Mouse (Mus musculus): ENCODE measurements at regions not wholly inside any gene's neighbourhood (a gene's known extent, or its start where the extent isn't known, plus 50 kb on each side); places are given as distances from the start of the nearest gene placed in this dataset.

GRCm38 (mm10) chr13:102323876-102324275, 369.5 kb upstream of the Cd180 start:
- no peak for DNase-seq (ENCODE audit: low spot score)
- H3K27me3 ChIP-seq (ENCODE audit: control insufficient read depth, insufficient read depth, low read length) = no peaks in the 10 kb centered on the region

GRCm38 (mm10) chr13:102326003-102326402, 367.4 kb upstream of the Cd180 start:
- 88% methylated on average over 2 of the region's 2 CpGs for WGBS
- ATAC-seq (ENCODE audit: low FRiP score) (no peak), DNase-seq (ENCODE audit: low spot score) (no peak)
- Histone ChIP-seq H3K9me3 (ENCODE audit: control insufficient read depth, low read length) (no peaks in the 10 kb centered on the region), H3K4me2 (replicated peaks; ENCODE audit: low read depth, low read length) (no peak overlapping the region), H3K4me1 (replicated peaks; ENCODE audit: control insufficient read depth, insufficient read depth, low read length) (no peaks in the 10 kb centered on the region), H3K27me3 (ENCODE audit: control insufficient read depth, insufficient read depth, low read length) (no peaks in the 10 kb centered on the region), H3K36me3 (ENCODE audit: control insufficient read depth, insufficient read depth, low read length) (no peaks in the 10 kb centered on the region), H3K4me3 (ENCODE audit: low read depth, low read length) (no peak overlapping the region), H3K9ac (ENCODE audit: low read depth, low read length) (no peak overlapping the region), H3K27ac (ENCODE audit: low read depth, low read length) (no peak overlapping the region)

More at GRCm38 (mm10) chr13:102323876-102324275, 369.5 kb upstream of the Cd180 start:
- Histone ChIP-seq H3K4me3 (ENCODE audit: low read depth, low read length) (no peak overlapping the region), H3K9me3 (ENCODE audit: control insufficient read depth, low read length) (no peaks in the 10 kb centered on the region), H3K4me1 (replicated peaks; ENCODE audit: control insufficient read depth, insufficient read depth, low read length) (no peaks in the 10 kb centered on the region), H3K9ac (ENCODE audit: low read depth, low read length) (no peak overlapping the region), H3K27ac (ENCODE audit: low read depth, low read length) (no peak overlapping the region), H3K36me3 (ENCODE audit: control insufficient read depth, insufficient read depth, low read length) (no peaks in the 10 kb centered on the region), H3K4me2 (replicated peaks; ENCODE audit: low read depth, low read length) (no peak overlapping the region)
- ATAC-seq (ENCODE audit: low FRiP score) = no peak
- WGBS = 93% methylated on average over 3 of the region's 3 CpGs

- ATAC-seq (ENCODE audit: low FRiP score) (no peak), DNase-seq (ENCODE audit: low spot score) (no peak)
- Histone ChIP-seq H3K36me3 (ENCODE audit: control insufficient read depth, insufficient read depth, low read length) (no peaks in the 10 kb centered on the region), H3K4me2 (replicated peaks; ENCODE audit: low read depth, low read length) (no peak overlapping the region), H3K9me3 (ENCODE audit: control insufficient read depth, low read length) (no peaks in the 10 kb centered on the region), H3K27me3 (ENCODE audit: control insufficient read depth, insufficient read depth, low read length) (no peaks in the 10 kb centered on the region), H3K9ac (ENCODE audit: low read depth, low read length) (no peak overlapping the region), H3K27ac (ENCODE audit: low read depth, low read length) (no peak overlapping the region), H3K4me3 (ENCODE audit: low read depth, low read length) (no peak overlapping the region), H3K4me1 (replicated peaks; ENCODE audit: control insufficient read depth, insufficient read depth, low read length) (no peaks in the 10 kb centered on the region)
- WGBS = 64% methylated on average over 2 of the region's 2 CpGs
Observed at GRCm38 (mm10) chr13:102326544-102326943, 366.8 kb upstream of the Cd180 start.

- ATAC-seq (ENCODE audit: low FRiP score) = no peak
- Histone ChIP-seq H3K4me1 (replicated peaks; ENCODE audit: control insufficient read depth, insufficient read depth, low read length) (no peaks in the 10 kb centered on the region), H3K4me2 (replicated peaks; ENCODE audit: low read depth, low read length) (no peak overlapping the region), H3K9me3 (ENCODE audit: control insufficient read depth, low read length) (no peaks in the 10 kb centered on the region), H3K9ac (ENCODE audit: low read depth, low read length) (no peak overlapping the region), H3K36me3 (ENCODE audit: control insufficient read depth, insufficient read depth, low read length) (no peaks in the 10 kb centered on the region), H3K27ac (ENCODE audit: low read depth, low read length) (no peak overlapping the region), H3K27me3 (ENCODE audit: control insufficient read depth, insufficient read depth, low read length) (no peaks in the 10 kb centered on the region), H3K4me3 (ENCODE audit: low read depth, low read length) (no peak overlapping the region)
- WGBS = 69% methylated on average over 1 of the region's 1 CpGs
- DNase-seq (ENCODE audit: low spot score) = no peak
Observed at GRCm38 (mm10) chr13:102333667-102334066, 359.7 kb upstream of the Cd180 start.

- Histone ChIP-seq H3K4me2 (replicated peaks; ENCODE audit: low read depth, low read length) (no peak overlapping the region), H3K27ac (ENCODE audit: low read depth, low read length) (no peak overlapping the region), H3K4me1 (replicated peaks; ENCODE audit: control insufficient read depth, insufficient read depth, low read length) (no peaks in the 10 kb centered on the region), H3K27me3 (ENCODE audit: control insufficient read depth, insufficient read depth, low read length) (no peaks in the 10 kb centered on the region), H3K9me3 (ENCODE audit: control insufficient read depth, low read length) (no peaks in the 10 kb centered on the region), H3K9ac (ENCODE audit: low read depth, low read length) (no peak overlapping the region), H3K36me3 (ENCODE audit: control insufficient read depth, insufficient read depth, low read length) (no peaks in the 10 kb centered on the region), H3K4me3 (ENCODE audit: low read depth, low read length) (no peak overlapping the region)
- ATAC-seq (ENCODE audit: low FRiP score) (0 out of 2 replicates have a peak, but pooled peaks have one; percentile 30), DNase-seq (ENCODE audit: low spot score) (peak; percentile 19)
- WGBS = 69% methylated on average over 13 of the region's 13 CpGs
Observed at GRCm38 (mm10) chr13:102334131-102334534, 359.2 kb upstream of the Cd180 start.

- Histone ChIP-seq H3K9me3 (ENCODE audit: control insufficient read depth, low read length) (no peaks in the 10 kb centered on the region), H3K4me2 (replicated peaks; ENCODE audit: low read depth, low read length) (no peak overlapping the region), H3K36me3 (ENCODE audit: control insufficient read depth, insufficient read depth, low read length) (no peaks in the 10 kb centered on the region), H3K4me3 (ENCODE audit: low read depth, low read length) (no peak overlapping the region), H3K27ac (ENCODE audit: low read depth, low read length) (no peak overlapping the region), H3K27me3 (ENCODE audit: control insufficient read depth, insufficient read depth, low read length) (no peaks in the 10 kb centered on the region), H3K4me1 (replicated peaks; ENCODE audit: control insufficient read depth, insufficient read depth, low read length) (no peaks in the 10 kb centered on the region), H3K9ac (ENCODE audit: low read depth, low read length) (no peak overlapping the region)
- DNase-seq (ENCODE audit: low spot score) (no peak), ATAC-seq (ENCODE audit: low FRiP score) (no peak)
- WGBS = 91% methylated on average over 2 of the region's 2 CpGs
Observed at GRCm38 (mm10) chr13:102343236-102343635, 350.1 kb upstream of the Cd180 start.

- DNase-seq (ENCODE audit: low spot score) = no peak
- Histone ChIP-seq H3K9me3 (ENCODE audit: control insufficient read depth, low read length) (no peaks in the 10 kb centered on the region), H3K4me1 (replicated peaks; ENCODE audit: control insufficient read depth, insufficient read depth, low read length) (no peaks in the 10 kb centered on the region), H3K36me3 (ENCODE audit: control insufficient read depth, insufficient read depth, low read length) (no peaks in the 10 kb centered on the region), H3K4me3 (ENCODE audit: low read depth, low read length) (no peak overlapping the region), H3K27ac (ENCODE audit: low read depth, low read length) (no peak overlapping the region), H3K27me3 (ENCODE audit: control insufficient read depth, insufficient read depth, low read length) (no peaks in the 10 kb centered on the region), H3K4me2 (replicated peaks; ENCODE audit: low read depth, low read length) (no peak overlapping the region), H3K9ac (ENCODE audit: low read depth, low read length) (no peak overlapping the region)
- 65% methylated on average over 5 of the region's 5 CpGs for WGBS
- no peak for ATAC-seq (ENCODE audit: low FRiP score)
Observed at GRCm38 (mm10) chr13:102344606-102345269, 348.6 kb upstream of the Cd180 start.

- H3K4me3 ChIP-seq (ENCODE audit: low read depth, low read length) = no peak overlapping the region
- ATAC-seq (ENCODE audit: low FRiP score) (no peak), DNase-seq (ENCODE audit: low spot score) (no peak)
- no peaks in the 10 kb centered on the region for H3K4me1 ChIP-seq (replicated peaks; ENCODE audit: control insufficient read depth, insufficient read depth, low read length)
- no peaks in the 10 kb centered on the region for H3K27me3 ChIP-seq (ENCODE audit: control insufficient read depth, insufficient read depth, low read length)
- no peaks in the 10 kb centered on the region for H3K9me3 ChIP-seq (ENCODE audit: control insufficient read depth, low read length)
- WGBS = 93% methylated on average over 1 of the region's 1 CpGs
- no peaks in the 10 kb centered on the region for H3K36me3 ChIP-seq (ENCODE audit: control insufficient read depth, insufficient read depth, low read length)
- no peak overlapping the region for H3K27ac ChIP-seq (ENCODE audit: low read depth, low read length)
- no peak overlapping the region for H3K4me2 ChIP-seq (replicated peaks; ENCODE audit: low read depth, low read length)
- H3K9ac ChIP-seq (ENCODE audit: low read depth, low read length) = no peak overlapping the region
Observed at GRCm38 (mm10) chr13:102349493-102349892, 343.9 kb upstream of the Cd180 start.

GRCm38 (mm10) chr13:102352073-102352854, 341.1 kb upstream of the Cd180 start:
- DNase-seq (ENCODE audit: low spot score) = no peak
- no peaks in the 10 kb centered on the region for H3K36me3 ChIP-seq (ENCODE audit: control insufficient read depth, insufficient read depth, low read length)
- ATAC-seq (ENCODE audit: low FRiP score) = no peak
- WGBS = 78% methylated on average over 10 of the region's 10 CpGs
- H3K9me3 ChIP-seq (ENCODE audit: control insufficient read depth, low read length) = no peaks in the 10 kb centered on the region
- H3K4me2 ChIP-seq (replicated peaks; ENCODE audit: low read depth, low read length) = no peak overlapping the region
- H3K4me1 ChIP-seq (replicated peaks; ENCODE audit: control insufficient read depth, insufficient read depth, low read length) = no peaks in the 10 kb centered on the region
- H3K27me3 ChIP-seq (ENCODE audit: control insufficient read depth, insufficient read depth, low read length) = no peaks in the 10 kb centered on the region
- no peak overlapping the region for H3K9ac ChIP-seq (ENCODE audit: low read depth, low read length)
- H3K27ac ChIP-seq (ENCODE audit: low read depth, low read length) = no peak overlapping the region
- no peak overlapping the region for H3K4me3 ChIP-seq (ENCODE audit: low read depth, low read length)

All from hindbrain, embryonic 11.5 days (tissue).